Mouse (Mus musculus): ENCODE data around the gene Haao.
"Not testable (repeated sequence)": the region's sequence is repeated elsewhere in the genome, so short reads cannot be mapped to it uniquely, and the experiment has no call there.

The Haao gene

GRCm38 (mm10) chr17:83862134-83862881 is 14.5 kb upstream of the Haao start:
- peak; percentile 71 for DNase-seq

GRCm38 (mm10) chr17:83861444-83862133 is 13.8 kb upstream of the Haao start:
- peak; percentile 95 for DNase-seq

- DNase-seq = not testable (repeated sequence)
Observed at GRCm38 (mm10) chr17:83860968-83861367, 13.2 kb upstream of the Haao start.

DNA sequence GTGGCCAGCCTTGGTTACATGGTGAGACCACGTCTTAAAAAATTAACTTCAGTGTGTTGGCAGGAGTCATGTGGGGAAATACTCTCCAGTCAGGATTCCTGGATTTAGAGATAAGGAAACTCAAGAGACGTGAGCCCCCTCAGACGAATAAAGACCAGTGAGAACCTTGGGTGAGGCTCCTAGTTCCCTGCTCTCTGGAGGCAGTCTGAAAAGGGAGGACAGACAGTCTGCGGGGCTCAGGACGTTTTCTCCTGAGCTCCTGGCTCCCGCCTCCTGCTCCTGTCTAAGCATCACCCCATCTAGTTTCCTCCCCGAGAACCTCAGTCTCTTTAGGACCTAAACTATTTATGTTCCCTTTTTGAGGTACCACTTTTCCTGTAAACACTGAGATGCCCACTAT is 12.5 kb upstream of the Haao start:
- no peak for DNase-seq

- no peak for DNase-seq
Observed at GRCm38 (mm10) chr17:83859639-83860038, 11.9 kb upstream of the Haao start.

DNA sequence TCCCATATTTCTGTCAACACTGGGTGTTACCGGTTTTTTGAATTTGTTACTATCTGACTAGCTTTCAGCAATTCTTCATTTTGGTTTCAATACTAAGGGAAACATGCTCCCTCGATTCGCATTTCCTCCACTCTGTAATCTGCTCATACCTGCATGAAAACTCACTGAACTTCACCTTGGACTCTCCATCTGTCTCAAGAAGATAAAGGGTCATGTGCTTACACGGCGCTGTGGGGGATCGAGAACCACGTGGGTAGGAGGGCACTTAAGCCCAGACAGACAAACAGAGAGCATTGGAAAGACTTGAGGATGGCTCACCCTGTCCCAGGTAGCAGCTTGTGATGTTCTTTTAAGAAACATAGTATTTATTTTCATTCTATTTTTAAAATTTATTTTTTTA is 10.7 kb upstream of the Haao start:
- DNase-seq = no peak

DNA sequence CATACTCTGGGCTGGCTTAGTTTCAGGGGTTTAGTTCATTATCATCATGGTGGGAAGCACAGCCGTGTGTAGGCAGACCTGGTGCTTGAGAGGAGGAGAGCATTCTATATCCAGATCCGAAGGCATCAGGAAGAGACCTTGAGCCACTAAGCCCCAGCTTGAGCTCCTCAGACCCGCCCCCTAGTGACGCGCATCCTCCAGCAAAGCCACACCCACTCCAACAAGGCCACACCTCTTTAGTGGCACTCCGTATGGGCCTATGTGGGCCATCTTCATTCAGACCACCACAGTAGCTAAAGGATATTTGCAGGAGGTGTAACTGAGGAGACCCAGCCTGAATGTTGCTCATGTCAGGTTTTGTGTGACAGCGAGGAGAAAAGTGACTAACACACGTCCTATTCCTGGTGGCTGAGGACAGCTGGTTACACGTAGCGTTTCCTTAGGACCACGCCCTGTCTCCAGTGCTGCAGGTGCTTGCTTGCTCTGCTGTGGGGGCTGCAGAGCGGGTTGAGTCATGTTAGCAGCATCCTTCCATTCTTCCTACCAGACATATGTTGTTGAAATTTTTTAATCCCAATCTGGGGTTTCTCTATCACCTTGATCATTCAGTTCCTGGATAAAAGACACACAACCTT is 6.6 kb upstream of the Haao start:
- peak; percentile 71 for DNase-seq

- no peak for DNase-seq
Observed at GRCm38 (mm10) chr17:83853831-83854230, 6.1 kb upstream of the Haao start.

- no peak for DNase-seq
Observed at GRCm38 (mm10) chr17:83850864-83851263, 3.1 kb upstream of the Haao start.

GRCm38 (mm10) chr17:83850458-83850857 is 2.7 kb upstream of the Haao start:
- DNase-seq = peak; percentile 93

DNA sequence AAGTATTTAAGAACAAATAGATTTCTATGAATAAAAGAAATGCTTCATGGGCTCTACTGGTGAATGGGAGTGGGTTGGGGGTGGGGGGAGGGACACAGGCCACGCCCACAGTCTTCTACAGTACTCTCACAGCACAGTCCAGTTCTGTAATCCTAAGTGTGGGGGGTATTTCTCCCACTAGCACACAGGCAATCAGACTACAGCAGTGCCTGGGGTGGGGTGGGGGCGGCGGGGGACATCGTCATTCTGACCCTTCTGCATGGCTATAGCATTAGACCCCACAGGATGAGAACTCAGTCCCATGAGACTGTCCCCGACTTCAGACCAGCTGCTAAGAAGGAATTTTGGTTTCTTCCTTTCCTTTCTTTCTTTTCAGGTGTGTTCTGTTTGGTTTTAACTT is 2.0 kb upstream of the Haao start:
- no peak for DNase-seq

DNA sequence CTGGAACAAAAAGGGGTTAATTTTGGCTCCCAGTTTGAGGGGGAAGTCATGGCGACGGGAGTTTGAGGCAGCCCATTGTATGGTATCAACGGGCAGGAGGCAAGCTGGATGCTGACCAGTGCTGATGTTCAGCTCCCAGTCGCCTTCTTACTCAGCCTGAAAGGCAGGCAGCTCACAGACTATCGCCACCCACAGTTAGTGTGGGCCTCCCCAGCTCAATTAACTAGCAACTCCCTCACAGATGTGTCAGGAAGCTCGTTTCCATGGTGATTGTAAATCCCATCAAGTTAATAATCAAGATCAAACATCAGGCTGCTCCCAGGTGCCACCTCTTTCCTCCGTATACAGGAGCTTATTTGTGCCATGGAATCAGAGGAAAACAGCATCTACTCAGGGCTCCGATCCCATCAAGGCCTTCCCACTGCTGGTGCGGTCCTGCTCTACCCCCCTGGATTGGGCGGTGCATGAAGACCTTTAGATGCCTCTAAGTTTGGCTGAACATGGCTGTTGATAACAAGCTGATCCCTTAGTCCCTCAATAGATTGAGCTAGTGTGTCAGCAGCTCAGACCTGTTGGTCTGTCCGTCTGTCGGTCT is 1.4 kb upstream of the Haao start:
- no peak for DNase-seq

GRCm38 (mm10) chr17:83848482-83848881 is 719 bp upstream of the Haao start:
- no peak for DNase-seq

DNA sequence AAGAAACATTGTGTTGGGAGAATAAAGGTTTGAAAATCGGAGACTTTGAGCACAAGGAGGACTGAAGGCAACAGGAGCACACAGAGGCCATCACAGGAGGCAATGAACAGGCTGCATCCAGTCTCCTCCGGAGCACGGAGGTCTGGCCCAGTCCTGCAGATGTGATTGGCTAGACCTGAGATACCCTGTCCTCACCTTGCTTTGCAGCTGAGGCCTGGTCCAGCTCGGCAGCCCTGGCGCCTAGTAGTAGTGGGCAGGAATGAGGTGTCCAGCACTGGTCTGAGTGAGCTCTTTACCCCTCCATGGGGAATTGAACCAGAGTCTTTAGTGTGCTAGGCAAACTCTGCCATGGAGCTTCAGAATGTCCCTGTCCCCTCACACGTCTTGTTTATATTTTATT is 663 bp downstream of the Haao start:
- DNase-seq = no peak

DNA sequence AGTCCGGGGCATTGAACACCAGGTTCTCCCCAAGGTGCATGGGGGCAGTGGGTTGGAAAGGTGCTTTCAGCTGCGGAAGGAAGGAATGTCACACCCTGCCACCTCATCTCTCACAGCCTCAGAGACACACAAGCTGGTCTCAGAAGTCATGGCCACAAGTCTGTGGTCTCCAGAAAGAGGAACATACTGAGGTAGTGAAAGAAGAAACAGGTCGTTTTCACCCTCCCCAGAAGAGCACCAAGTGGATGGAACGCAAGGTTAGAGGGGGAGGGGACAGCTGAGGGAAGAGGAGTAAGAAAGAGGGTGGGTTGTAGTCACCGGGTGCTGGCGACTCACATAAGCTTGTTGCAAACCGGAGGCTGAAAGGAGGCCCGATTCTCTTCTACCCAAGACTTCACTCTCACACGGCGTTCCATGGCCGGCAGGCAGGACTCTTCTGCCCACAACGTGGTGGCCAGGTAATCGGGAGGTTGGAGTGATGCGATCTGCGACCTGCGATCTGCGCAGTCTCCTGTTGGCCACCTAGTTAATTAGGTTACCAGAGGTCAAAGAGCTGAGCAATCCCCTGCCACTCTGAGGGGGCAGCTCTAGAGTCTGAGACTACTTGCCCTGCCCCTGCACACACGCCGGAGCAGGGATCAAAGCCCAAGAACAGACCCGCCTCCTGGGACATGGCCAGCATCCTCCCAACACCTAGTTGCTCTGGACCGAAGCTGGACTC is 1.3 kb downstream of the Haao start:
- no peak for DNase-seq

DNA sequence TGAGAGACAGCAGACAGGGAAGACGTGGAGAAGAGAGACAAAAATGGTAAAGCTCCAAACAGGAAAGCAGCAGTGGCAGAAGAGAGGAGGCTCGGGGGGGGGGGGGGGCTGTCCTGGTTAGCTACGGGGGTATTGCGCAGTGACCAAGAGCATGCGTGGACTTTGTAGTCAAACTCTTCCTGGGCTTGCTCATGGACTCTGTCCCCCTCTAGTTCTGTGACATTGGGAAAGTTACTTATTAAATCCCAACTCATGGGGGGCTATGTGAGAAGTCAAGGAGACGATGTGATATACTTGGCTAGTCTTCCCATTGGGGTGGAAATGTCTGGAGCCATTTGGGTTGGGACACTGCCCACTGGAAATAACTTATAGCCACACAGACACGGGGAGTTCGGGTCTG is 2.2 kb downstream of the Haao start:
- no peak for DNase-seq

- DNase-seq = peak; percentile 21
Observed at GRCm38 (mm10) chr17:83843780-83844179, 4.0 kb downstream of the Haao start.

DNA sequence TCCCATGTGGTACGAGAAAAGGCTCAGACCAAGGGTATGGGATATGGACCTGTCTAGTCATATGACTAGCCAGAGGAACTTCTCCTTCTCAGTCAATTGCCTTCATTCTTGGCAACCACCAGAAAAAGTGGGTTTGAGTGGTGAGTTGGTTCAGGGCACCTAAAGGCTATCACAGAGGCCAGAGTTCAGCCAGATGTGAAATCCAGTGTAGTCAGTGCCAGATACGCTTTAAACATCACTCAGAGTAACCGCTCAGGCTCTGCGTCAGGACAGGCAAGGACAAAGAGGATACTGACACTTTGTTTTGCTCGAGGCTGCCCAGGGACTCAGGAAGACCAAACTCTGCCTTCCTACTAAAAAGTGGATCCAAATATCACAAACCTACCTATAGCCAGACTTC is 6.8 kb downstream of the Haao start:
- no peak for DNase-seq

- DNase-seq = no peak
Observed at GRCm38 (mm10) chr17:83839132-83839531, 8.6 kb downstream of the Haao start.

GRCm38 (mm10) chr17:83837659-83838190 is 10.0 kb downstream of the Haao start:
- no peak for DNase-seq

GRCm38 (mm10) chr17:83836048-83836447 is 11.7 kb downstream of the Haao start:
- DNase-seq = no peak

- peak; percentile 55 for DNase-seq
Observed at GRCm38 (mm10) chr17:83834120-83834519, 13.6 kb downstream of the Haao start.
